Mouse (Mus musculus) bone marrow macrophage, adult 2 months (primary cell): ENCODE measurements around the gene Ppp1r16b.

Experiments used
- CTCF ChIP-seq: IDR thresholded peaks from 2 replicates; pipeline ENCODE4 v1.5.1; 2012; ENCODE audit warnings: low read depth, mild to moderate bottlenecking, low read length, moderate library complexity
- POLR2A ChIP-seq: IDR thresholded peaks from 2 replicates; pipeline ENCODE4 v1.6.1; 2012; ENCODE audit warnings: mild to moderate bottlenecking, low read depth, low read length, borderline replicate concordance

GRCm38 (mm10) chr2:158721481-158721880 lies 56.3 kb downstream of the Ppp1r16b start:
- no peak for TF ChIP-seq POLR2A
- TF ChIP-seq CTCF, result no peak
